19 mouse cellular contexts compared by ENCODE assay signal in the genomic region with DNA sequence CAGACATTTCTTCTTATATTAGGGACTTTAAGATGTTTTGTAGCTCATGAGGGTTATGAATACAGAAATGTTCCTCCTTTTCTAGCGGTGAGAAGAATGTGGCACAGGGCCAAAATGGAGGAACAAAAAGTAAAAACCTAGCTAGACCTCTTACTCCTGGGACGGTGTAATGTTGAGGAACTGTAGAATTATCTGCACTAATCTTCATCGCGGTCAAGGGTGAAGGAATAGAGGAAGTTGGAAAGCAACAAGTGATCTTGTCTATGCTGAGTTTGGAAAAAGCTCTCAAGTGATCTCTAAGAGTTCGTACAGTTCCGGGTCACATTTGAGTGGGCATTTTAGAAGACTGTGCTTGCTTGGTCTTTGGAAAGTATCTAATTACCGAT. TPM values are rescaled to one million over a fixed set of nuclear protein-coding genes. Genes with fewer than 3 reads are reported as not detected.
DNase-seq lines count a peak whose midpoint lies in the region; ATAC-seq and TF ChIP-seq lines count a peak whose summit lies in the region.
"Had no signal": no experiment of that assay in that cellular context is flagged by ENCODE, and none has a peak within 500 bp of the region (broad histone marks: within the 10 kb centered on the region; RNA-seq: fewer than 3 reads in every experiment).

No protein-coding gene starts in this region.

- TF ChIP-seq CTCF in gastrocnemius, adult 2 months (IDR thresholded peaks at IDR 0.05): no peak
- TF ChIP-seq CTCF in liver, postnatal 0 days (IDR thresholded peaks at IDR 0.05; ENCODE audit: low read depth): no peak
- no peak for TF ChIP-seq CTCF in bone marrow macrophage, adult 2 months (IDR thresholded peaks at IDR 0.05; ENCODE audit: low read depth, low read length)

- H3K4me2 ChIP-seq in liver, postnatal 0 days (ENCODE audit: low read depth, low read length): no peak overlapping the region
- H3K4me2 ChIP-seq: embryonic facial prominence, embryonic 13.5 days; heart, embryonic 11.5 days; limb, embryonic 13.5 days had no signal

- no peaks in the 10 kb centered on the region for H3K36me3 ChIP-seq in liver, postnatal 0 days (replicated peaks; ENCODE audit: insufficient read depth, low read length)
- H3K36me3 ChIP-seq: embryonic facial prominence, embryonic 13.5 days; limb, embryonic 13.5 days had no signal

- DNase-seq in gastrocnemius, adult 2 months: no peak
- DNase-seq in gastrocnemius, adult 8-10 months (ENCODE audit: low spot score in 2 of 2): no peak
- no peak for DNase-seq in liver, postnatal 0 days
- no peak for DNase-seq in liver
- no peak for DNase-seq in adrenal gland, postnatal 36 days
- DNase-seq in layer of hippocampus, postnatal 10 days (ENCODE audit: low spot score in 2 of 2): no peak
- DNase-seq: adrenal gland, postnatal 10 days; cerebellum, adult 2 months; forebrain, postnatal 0 days; gastrocnemius, postnatal 14 days; heart, postnatal 4 days; layer of hippocampus, adult 9-11 months; right cerebral cortex, postnatal 14 days; thymus, postnatal 36 days had no signal

- intact Hi-C loops in gastrocnemius, adult 2 months (cut with DNase I): no loop called here

- peaks cover 29% of the 10 kb centered on the region for H3K4me1 ChIP-seq in liver, postnatal 0 days (ENCODE audit: insufficient read depth)
- H3K4me1 ChIP-seq in bone marrow macrophage, adult 2 months (ENCODE audit: control insufficient read depth, insufficient read depth, low read length): peaks cover 43% of the 10 kb centered on the region
- H3K4me1 ChIP-seq: embryonic facial prominence, embryonic 13.5 days had no signal

- no peak overlapping the region for H3K4me3 ChIP-seq in gastrocnemius, adult 2 months
- H3K4me3 ChIP-seq in liver, postnatal 0 days (ENCODE audit: low read depth, low read length): no peak overlapping the region
- no peak overlapping the region for H3K4me3 ChIP-seq in bone marrow macrophage, adult 2 months (ENCODE audit: insufficient read depth, low read length)
- H3K4me3 ChIP-seq: embryonic facial prominence, embryonic 13.5 days; limb, embryonic 13.5 days had no signal

- ATAC-seq in liver, postnatal 0 days: 0 out of 2 replicates have a peak, but pooled peaks have one; percentile 34
- ATAC-seq in megakaryocyte progenitor cell, adult 5-6 weeks (replicated peaks; ENCODE audit: poor library complexity): peak; percentile 62
- ATAC-seq: forebrain, postnatal 0 days had no signal

- H3K9ac ChIP-seq in liver, postnatal 0 days (replicated peaks): no peak overlapping the region
- H3K9ac ChIP-seq: embryonic facial prominence, embryonic 13.5 days; forebrain, postnatal 0 days; limb, embryonic 13.5 days had no signal

- TF ChIP-seq POLR2A in bone marrow macrophage, adult 2 months (IDR thresholded peaks at IDR 0.05; ENCODE audit: borderline replicate concordance, low read depth, low read length): no peak

- 48% methylated on average over 7 of the region's 7 CpGs for WGBS in liver, postnatal 0 days (ENCODE audit: insufficient replicate concordance)

- peak overlapping the region; percentile 32; the same call in 1 of the 2 replicates for H3K27ac ChIP-seq in gastrocnemius, adult 2 months
- 0 out of 2 replicates have a peak overlapping the region, but pooled peaks have one; percentile 29 for H3K27ac ChIP-seq in liver, postnatal 0 days (ENCODE audit: low read depth)
- peak overlapping the region; percentile 94 for H3K27ac ChIP-seq in bone marrow macrophage, adult 2 months (ENCODE audit: insufficient read depth, low read depth, low read length)
- H3K27ac ChIP-seq: embryonic facial prominence, embryonic 13.5 days; limb, embryonic 13.5 days had no signal

- no peaks in the 10 kb centered on the region for H3K27me3 ChIP-seq in liver, postnatal 0 days (ENCODE audit: insufficient read depth, low read length)
- H3K27me3 ChIP-seq: embryonic facial prominence, embryonic 13.5 days; limb, embryonic 13.5 days had no signal

- no peaks in the 10 kb centered on the region for H3K9me3 ChIP-seq in liver, postnatal 0 days (ENCODE audit: low read length)
- H3K9me3 ChIP-seq: embryonic facial prominence, embryonic 13.5 days; limb, embryonic 13.5 days had no signal

- TF ChIP-seq EP300 in liver, postnatal 0 days (IDR thresholded peaks at IDR 0.05; ENCODE audit: low read depth): no peak

RNA-seq across cellular contexts. Expression of gene Arhgap18, which starts 44.1 kb away (rescaled TPM):
- 1 to 10 TPM; 3.1 to 4.1 TPM for total RNA-seq in gastrocnemius, adult 2 months (2021)
- total RNA-seq in gastrocnemius, adult 8-10 months (2022): 1 to 10 TPM; 2.6 to 4.2 (median 3.3) TPM
- 8.5 and 8.9 TPM in 2 replicates for polyA plus RNA-seq in liver, postnatal 0 days (2015; fragmentation: Nextera tagmentation; extraction: Ambion mirVana)
- 126 and 149 TPM in 2 replicates for polyA plus RNA-seq in bone marrow macrophage, adult 2 months (2012; ENCODE audit: insufficient read depth, insufficient read length, missing spikeins)
- 23.7 and 34.6 TPM in 2 replicates for total RNA-seq in megakaryocyte progenitor cell, adult 5-6 weeks (2015)
- 36.9 and 39.7 TPM in 2 replicates for total RNA-seq in megakaryocyte progenitor cell, adult 5-6 weeks (2017)
- total RNA-seq in adrenal gland, postnatal 36 days (2021): 10 to 100 TPM; 28.3 to 41.6 TPM
- total RNA-seq in layer of hippocampus, postnatal 10 days (2021): 1 to 10 TPM; 9.2 to 9.8 TPM

Comparison
In these comparisons a context has a peak if more than half of its experiments do, and no peak if none do; other contexts are left out.
1. H3K27ac ChIP-seq: peak in every context shown above with its lines; median percentile 94 in bone marrow macrophage, adult 2 months; 32 in gastrocnemius, adult 2 months; 29 in liver, postnatal 0 days.